Mouse (Mus musculus) erythroid progenitor cell, adult 5-6 weeks (primary cell): Measurements from ENCODE around the gene Ankrd63. TPM values are rescaled to one million over a fixed set of nuclear protein-coding genes. Genes with fewer than 3 reads are reported as not detected.
"Not testable (repeated sequence)": the region's sequence is repeated elsewhere in the genome, so short reads cannot be mapped to it uniquely, and the experiment has no call there.

Experiments
- ATAC-seq: replicated peaks from 2 replicates; pipeline ENCODE4 v1.8.0; 2016; ENCODE audit warnings: moderate number of reproducible peaks, mild to moderate bottlenecking, moderate TSS enrichment, inconsistent platforms; ENCODE audit not compliant: poor library complexity, low FRiP score, severe bottlenecking
- total RNA-seq, 2 experiments: library from RNA; stranded (forward) in 1 of 2; stranded (reverse) in 1 of 2; fragments of 150-400 nt in 1 of 2; fragments of 186-747, 209-891 nt in 1 of 2; gene quantifications; 2 replicates each; pipeline versions ENCODE4 v1.2.3 to v1.2.4; 2015 to 2017; ENCODE audit warnings: low replicate concordance in 2 of 2

The Ankrd63 gene
- total RNA-seq, 2 experiments from 2014 or later: not detected

GRCm38 (mm10) chr2:118664975-118665516 is 38.7 kb downstream of the Ankrd63 start:
- ATAC-seq: no peak

GRCm38 (mm10) chr2:118663804-118664766 is 39.7 kb downstream of the Ankrd63 start:
- ATAC-seq: no peak

GRCm38 (mm10) chr2:118662902-118663803 is 40.6 kb downstream of the Ankrd63 start, which contains the start of gene Pak6:
Gene Pak6 (plus strand): TSS chr2:118663303.
- no peak for ATAC-seq

- ATAC-seq: no peak
Measured at GRCm38 (mm10) chr2:118661891-118662290, 41.9 kb downstream of the Ankrd63 start.

GRCm38 (mm10) chr2:118659998-118660452 is 43.7 kb downstream of the Ankrd63 start:
- ATAC-seq: peak; percentile 74

- peak; percentile 1; the same call in 1 of the 2 replicates for ATAC-seq
Measured at GRCm38 (mm10) chr2:118659493-118659892, 44.3 kb downstream of the Ankrd63 start.

GRCm38 (mm10) chr2:118659077-118659476 is 44.7 kb downstream of the Ankrd63 start:
- peak; percentile 72 for ATAC-seq

- ATAC-seq: peak; percentile 80
Measured at GRCm38 (mm10) chr2:118658457-118658856, 45.3 kb downstream of the Ankrd63 start.

- ATAC-seq: no peak
Measured at GRCm38 (mm10) chr2:118656688-118657281, 47.0 kb downstream of the Ankrd63 start.

- ATAC-seq: not testable (repeated sequence)
Measured at GRCm38 (mm10) chr2:118650697-118651096, 53.1 kb downstream of the Ankrd63 start.

Other genes with a start within 250 kb of the Ankrd63 start
- 38.9 and 114 TPM in 2 replicates for gene Srp14, start 224.3 kb downstream of the Ankrd63 start, total RNA-seq (2015; ENCODE audit: low replicate concordance)
- gene Srp14, start 224.3 kb downstream of the Ankrd63 start, total RNA-seq (2017; ENCODE audit: low replicate concordance): 50.6 and 86.5 TPM in 2 replicates
- 2.1 and 3.2 TPM in 2 replicates for gene Bmf, start 154.3 kb downstream of the Ankrd63 start, total RNA-seq (2015; ENCODE audit: low replicate concordance)
- gene Bmf, start 154.3 kb downstream of the Ankrd63 start, total RNA-seq (2017; ENCODE audit: low replicate concordance): 1.0 and 5.9 TPM in 2 replicates
- 118 and 120 TPM in 2 replicates for gene Bub1b, start 105.8 kb downstream of the Ankrd63 start, total RNA-seq (2015; ENCODE audit: low replicate concordance)
- 270 and 278 TPM in 2 replicates for gene Bub1b, start 105.8 kb downstream of the Ankrd63 start, total RNA-seq (2017; ENCODE audit: low replicate concordance)
- not detected in 2 replicates for gene Pak6, start 40.7 kb downstream of the Ankrd63 start, total RNA-seq (2015; ENCODE audit: low replicate concordance)
- 0.15 and 0.39 TPM in 2 replicates for gene Pak6, start 40.7 kb downstream of the Ankrd63 start, total RNA-seq (2017; ENCODE audit: low replicate concordance)
- 14.3 and 18.4 TPM in 2 replicates for gene Plcb2, start 24.5 kb upstream of the Ankrd63 start, total RNA-seq (2015; ENCODE audit: low replicate concordance)
- gene Plcb2, start 24.5 kb upstream of the Ankrd63 start, total RNA-seq (2017; ENCODE audit: low replicate concordance): 9.8 and 12.3 TPM in 2 replicates
- 5.0 and 8.4 TPM in 2 replicates for gene Inafm2, start 41.8 kb upstream of the Ankrd63 start, total RNA-seq (2015; ENCODE audit: low replicate concordance)
- gene Inafm2, start 41.8 kb upstream of the Ankrd63 start, total RNA-seq (2017; ENCODE audit: low replicate concordance): 1.3 and 3.6 TPM in 2 replicates
- gene Ccdc9b, start 58.7 kb upstream of the Ankrd63 start, total RNA-seq (2015; ENCODE audit: low replicate concordance): 2.1 TPM in 1 of 2 replicates, not detected in the other
- gene Ccdc9b, start 58.7 kb upstream of the Ankrd63 start, total RNA-seq (2017; ENCODE audit: low replicate concordance): 0.30 and 0.51 TPM in 2 replicates
- not detected in 2 replicates for gene Phgr1, start 68.8 kb upstream of the Ankrd63 start, total RNA-seq (2015; ENCODE audit: low replicate concordance)
- not detected in 2 replicates for gene Phgr1, start 68.8 kb upstream of the Ankrd63 start, total RNA-seq (2017; ENCODE audit: low replicate concordance)
- not detected in 2 replicates for gene Disp2, start 75.8 kb upstream of the Ankrd63 start, total RNA-seq (2015; ENCODE audit: low replicate concordance)
- gene Disp2, start 75.8 kb upstream of the Ankrd63 start, total RNA-seq (2017; ENCODE audit: low replicate concordance): 0.26 TPM in 1 of 2 replicates, not detected in the other
- gene Knstrn, start 110.0 kb upstream of the Ankrd63 start, total RNA-seq (2015; ENCODE audit: low replicate concordance): 48.2 and 74.6 TPM in 2 replicates
- gene Knstrn, start 110.0 kb upstream of the Ankrd63 start, total RNA-seq (2017; ENCODE audit: low replicate concordance): 156 and 210 TPM in 2 replicates
- 5.4 and 6.3 TPM in 2 replicates for gene Ivd, start 158.0 kb upstream of the Ankrd63 start, total RNA-seq (2015; ENCODE audit: low replicate concordance)
- 1.9 and 7.3 TPM in 2 replicates for gene Ivd, start 158.0 kb upstream of the Ankrd63 start, total RNA-seq (2017; ENCODE audit: low replicate concordance)
- gene Bahd1, start 196.4 kb upstream of the Ankrd63 start, total RNA-seq (2015; ENCODE audit: low replicate concordance): 7.6 and 8.8 TPM in 2 replicates
- 14.5 and 15.1 TPM in 2 replicates for gene Bahd1, start 196.4 kb upstream of the Ankrd63 start, total RNA-seq (2017; ENCODE audit: low replicate concordance)
- not detected in 2 replicates for gene Chst14, start 222.5 kb upstream of the Ankrd63 start, total RNA-seq (2015; ENCODE audit: low replicate concordance)
- 0.77 TPM in 1 of 2 replicates, not detected in the other for gene Chst14, start 222.5 kb upstream of the Ankrd63 start, total RNA-seq (2017; ENCODE audit: low replicate concordance)